Mouse (Mus musculus) heart, postnatal 0 days (tissue): ENCODE data around the gene Rgs8. TPM values are rescaled to one million over a fixed set of nuclear protein-coding genes. Genes with fewer than 3 reads are reported as not detected.

Experiments used
- ATAC-seq: fragments of 200-750 bp; cut with Nextera tagmentation; 2 replicates; pipeline ENCODE4 v1.8.0; 2017; ENCODE audit warnings: low read depth, moderate number of reproducible peaks, moderate library complexity; ENCODE audit not compliant: insufficient read depth
- DNase-seq: peaks from one replicate; pipeline ENCODE4 v3.0.0-alpha.2; 2016; ENCODE audit warnings: low spot score
- H3K27ac ChIP-seq: fragments of 300-500 bp; sonication (generic); 2 replicates; pipeline ENCODE4 v1.5.1; 2014; ENCODE audit warnings: low read depth, mild to moderate bottlenecking
- H3K27me3 ChIP-seq: fragments of 300-500 bp; sonication (generic); 2 replicates; pipeline ENCODE4 v1.6.1; 2014; ENCODE audit warnings: low read length, mixed read lengths; ENCODE audit not compliant: control insufficient read depth, insufficient read depth
- H3K36me3 ChIP-seq: fragments of 300-500 bp; sonication (generic); replicated peaks from 2 replicates; pipeline ENCODE4 v1.6.1; 2014; ENCODE audit warnings: low read length, mixed read lengths; ENCODE audit not compliant: control insufficient read depth, insufficient read depth
- H3K4me1 ChIP-seq: fragments of 300-500 bp; sonication (generic); 2 replicates; pipeline ENCODE4 v1.6.1; 2014; ENCODE audit warnings: antibody characterized with exemption; ENCODE audit not compliant: control insufficient read depth, insufficient read depth
- H3K4me2 ChIP-seq: fragments of 300-500 bp; sonication (generic); 2 replicates; pipeline ENCODE4 v1.6.1; 2014; ENCODE audit warnings: low read depth, mild to moderate bottlenecking, low read length, moderate library complexity
- H3K4me3 ChIP-seq: fragments of 300-500 bp; sonication (generic); 2 replicates; pipeline ENCODE4 v1.5.1; 2014; ENCODE audit warnings: low read depth, low read length
- H3K9ac ChIP-seq: fragments of 300-500 bp; sonication (generic); replicated peaks from 2 replicates; pipeline ENCODE4 v1.6.1; 2014; ENCODE audit warnings: low read depth, low read length, mixed read lengths
- H3K9me3 ChIP-seq: fragments of 300-500 bp; sonication (generic); replicated peaks from 2 replicates; pipeline ENCODE4 v1.6.1; 2016; ENCODE audit warnings: low read length; ENCODE audit not compliant: control insufficient read depth
- CTCF ChIP-seq: IDR thresholded peaks from 2 replicates; pipeline ENCODE4 v1.5.1; 2016; ENCODE audit warnings: antibody characterized with exemption, control low read depth, low read depth
- EP300 ChIP-seq: IDR thresholded peaks from 2 replicates; pipeline ENCODE4 v1.6.1; 2016; ENCODE audit warnings: antibody characterized with exemption, low read depth
- WGBS: fragments of 180-500 bp; shearing (Covaris S2); extraction: QIAGEN DNeasy Blood & Tissue Kit; methylation state at CpG from one replicate; pipeline ENCODE4 v1.1.7; 2014; 5-methylcytosine and 5-hydroxymethylcytosine counted together
- polyA plus RNA-seq: library from polyadenylated mRNA; unstranded; fragments of >200 nt; fragmentation: Nextera tagmentation; extraction: Ambion mirVana; gene quantifications from 2 replicates; pipeline ENCODE4 v1.2.1, GENCODE M21; 2015
- total RNA-seq: library from RNA; depleted of rRNA; stranded (reverse); fragments of >200 nt; gene quantifications from 2 replicates; pipeline ENCODE4 v1.2.3, GENCODE M21; 2014; ENCODE audit warnings: low replicate concordance

Rgs8 gene
- total and polyA plus RNA-seq, 2 experiments from 2014 or later: 0.03 TPM; not detected in 1

GRCm38 (mm10) chr1:153660982-153661688, 8.3 kb downstream of the Rgs8 start:
- no peaks in the 10 kb centered on the region for H3K36me3 ChIP-seq
- DNase-seq (no peak), ATAC-seq (no peak)
- 0 out of 2 replicates have a peak, but pooled peaks cover 7% of the 10 kb centered on the region for H3K27me3 ChIP-seq
- TF ChIP-seq CTCF: no peak
- TF ChIP-seq EP300: no peak
- H3K27ac ChIP-seq: no peak overlapping the region
- H3K4me3 ChIP-seq: no peak overlapping the region
- H3K4me2 ChIP-seq: no peak overlapping the region
- no peaks in the 10 kb centered on the region for H3K4me1 ChIP-seq
- WGBS: 49% methylated on average over 15 of the region's 15 CpGs
- no peaks in the 10 kb centered on the region for H3K9me3 ChIP-seq
- no peak overlapping the region for H3K9ac ChIP-seq

- no peak for DNase-seq
- no peak overlapping the region for H3K4me2 ChIP-seq
- no peak overlapping the region for H3K27ac ChIP-seq
- ATAC-seq: no peak
- 37% methylated on average over 4 of the region's 4 CpGs for WGBS
- H3K9ac ChIP-seq: no peak overlapping the region
- H3K9me3 ChIP-seq: no peaks in the 10 kb centered on the region
- H3K36me3 ChIP-seq: no peaks in the 10 kb centered on the region
- TF ChIP-seq EP300: no peak
- no peak for TF ChIP-seq CTCF
- no peaks in the 10 kb centered on the region for H3K4me1 ChIP-seq
- H3K27me3 ChIP-seq: 0 out of 2 replicates have a peak, but pooled peaks cover 6% of the 10 kb centered on the region
- H3K4me3 ChIP-seq: no peak overlapping the region
Observed at GRCm38 (mm10) chr1:153661689-153662002, 8.8 kb downstream of the Rgs8 start.

GRCm38 (mm10) chr1:153662362-153662761, 9.5 kb downstream of the Rgs8 start:
- WGBS: 32% methylated on average over 4 of the region's 4 CpGs
- ATAC-seq (no peak), DNase-seq (no peak)
- no peak overlapping the region for H3K27ac ChIP-seq
- H3K36me3 ChIP-seq: no peaks in the 10 kb centered on the region
- H3K4me1 ChIP-seq: no peaks in the 10 kb centered on the region
- H3K4me3 ChIP-seq: no peak overlapping the region
- H3K4me2 ChIP-seq: no peak overlapping the region
- 0 out of 2 replicates have a peak, but pooled peaks cover 2% of the 10 kb centered on the region for H3K27me3 ChIP-seq
- TF ChIP-seq EP300 (no peak), CTCF (no peak)
- H3K9ac ChIP-seq: no peak overlapping the region
- H3K9me3 ChIP-seq: no peaks in the 10 kb centered on the region

GRCm38 (mm10) chr1:153665066-153665715, 12.4 kb downstream of the Rgs8 start:
- H3K27me3 ChIP-seq: 0 out of 2 replicates have a peak, but pooled peaks cover 9% of the 10 kb centered on the region
- H3K27ac ChIP-seq: no peak overlapping the region
- no peaks in the 10 kb centered on the region for H3K36me3 ChIP-seq
- no peaks in the 10 kb centered on the region for H3K4me1 ChIP-seq
- no peak for ATAC-seq
- 28% methylated on average over 10 of the region's 10 CpGs for WGBS
- DNase-seq: no peak
- H3K9ac ChIP-seq: no peak overlapping the region
- no peak overlapping the region for H3K4me3 ChIP-seq
- H3K4me2 ChIP-seq: no peak overlapping the region
- H3K9me3 ChIP-seq: no peaks in the 10 kb centered on the region
- TF ChIP-seq EP300: no peak
- no peak; the same call in 1 of the 2 replicates for TF ChIP-seq CTCF

DNA sequence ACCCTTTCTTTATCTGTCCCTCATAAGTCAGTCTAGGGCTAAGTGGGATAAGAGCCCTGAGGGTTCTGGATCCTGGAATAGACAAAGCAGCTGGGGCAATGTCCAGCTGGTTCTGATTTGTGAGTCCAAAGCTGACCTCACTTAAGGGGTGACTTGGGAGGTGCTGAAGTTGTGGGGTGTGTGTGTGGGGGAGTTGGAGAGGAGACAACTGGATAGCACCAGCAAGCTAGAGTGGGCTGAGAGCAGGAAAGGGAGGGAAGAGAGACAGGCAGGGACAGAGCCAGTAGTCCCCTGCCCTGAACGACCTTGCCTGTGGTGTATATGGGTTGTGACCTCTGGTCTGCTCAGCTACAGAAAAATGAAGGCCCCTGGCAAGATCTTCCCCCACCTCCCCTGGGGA, 13.4 kb downstream of the Rgs8 start:
- Histone ChIP-seq H3K9ac (no peak overlapping the region), H3K4me2 (no peak overlapping the region), H3K36me3 (no peaks in the 10 kb centered on the region), H3K27me3 (0 out of 2 replicates have a peak, but pooled peaks cover 9% of the 10 kb centered on the region), H3K27ac (no peak overlapping the region), H3K4me3 (no peak overlapping the region), H3K9me3 (no peaks in the 10 kb centered on the region), H3K4me1 (no peaks in the 10 kb centered on the region)
- TF ChIP-seq CTCF: no peak
- TF ChIP-seq EP300: no peak
- 12% methylated on average over 1 of the region's 1 CpGs for WGBS
- DNase-seq (no peak), ATAC-seq (no peak)
